Comparison of ENCODE assay signal across 8 mouse cellular contexts in genomic region chr4:35099210-35099864, GRCm38 (mm10). TPM values are rescaled to one million over a fixed set of nuclear protein-coding genes. Genes with fewer than 3 reads are reported as not detected.
DNase-seq lines count a peak whose midpoint lies in the region; ATAC-seq and TF ChIP-seq lines count a peak whose summit lies in the region.

No protein-coding gene starts in this region.

- H3K27ac ChIP-seq in kidney, embryonic 14.5 days (ENCODE audit: low read depth, low read length) = no peak overlapping the region
- H3K27ac ChIP-seq in hindbrain, postnatal 0 days = 0 out of 2 replicates have a peak overlapping the region, but pooled peaks have one; percentile 2
- no peak overlapping the region for H3K27ac ChIP-seq in neural tube, embryonic 11.5 days (ENCODE audit: low read depth, low read length)

- H3K9ac ChIP-seq in kidney, embryonic 14.5 days (ENCODE audit: low read depth, low read length) = no peak overlapping the region; the same call in 1 of the 2 replicates
- peak overlapping the region; percentile 39; the same call in 1 of the 2 replicates for H3K9ac ChIP-seq in hindbrain, postnatal 0 days (replicated peaks; ENCODE audit: low read length)
- 0 out of 2 replicates have a peak overlapping the region, but pooled peaks have one; percentile 16 for H3K9ac ChIP-seq in neural tube, embryonic 11.5 days (ENCODE audit: low read length)

- DNase-seq in kidney, postnatal 10 days = no peak
- peak; percentile 42 for DNase-seq in embryo, embryonic 10 days (ENCODE audit: low spot score)
- peak; percentile 37 for DNase-seq in hindbrain, postnatal 0 days (ENCODE audit: low spot score)
- DNase-seq in neural tube, embryonic 11.5 days (ENCODE audit: low spot score) = peak; percentile 39
- no peak for DNase-seq in right cerebral cortex, postnatal 10 days (ENCODE audit: low spot score in 2 of 2)
- DNase-seq in testis, postnatal 14 days (ENCODE audit: low spot score) = no peak
- no peak for DNase-seq in kidney, postnatal 14 days

- peak; percentile 8; the same call in 1 of the 2 replicates for TF ChIP-seq CTCF in hindbrain, postnatal 0 days (IDR thresholded peaks at IDR 0.05; ENCODE audit: low read depth)

- H3K4me2 ChIP-seq in kidney, embryonic 14.5 days (replicated peaks; ENCODE audit: low read depth, low read length) = peak overlapping the region; percentile 41
- peak overlapping the region; percentile 61 for H3K4me2 ChIP-seq in hindbrain, postnatal 0 days (ENCODE audit: low read depth, low read length)
- peak overlapping the region; percentile 51 for H3K4me2 ChIP-seq in neural tube, embryonic 11.5 days (ENCODE audit: low read depth)

- 0 out of 2 replicates have a peak, but pooled peaks have one; percentile 10 for ATAC-seq in kidney, embryonic 14.5 days (ENCODE audit: low FRiP score, low TSS enrichment)
- ATAC-seq in hindbrain, postnatal 0 days = peak; percentile 55
- ATAC-seq in neural tube, embryonic 11.5 days (ENCODE audit: insufficient read depth, low FRiP score, low TSS enrichment) = peak; percentile 52

- peaks cover 16% of the 10 kb centered on the region for H3K4me1 ChIP-seq in kidney, embryonic 14.5 days (ENCODE audit: control insufficient read depth, insufficient read depth, low read length)
- H3K4me1 ChIP-seq in hindbrain, postnatal 0 days (ENCODE audit: insufficient read depth, low read length) = no peaks in the 10 kb centered on the region
- H3K4me1 ChIP-seq in neural tube, embryonic 11.5 days (ENCODE audit: control insufficient read depth, insufficient read depth, low read length) = peaks cover 4% of the 10 kb centered on the region

- H3K9me3 ChIP-seq in kidney, embryonic 14.5 days (ENCODE audit: control insufficient read depth, low read length) = no peaks in the 10 kb centered on the region
- no peaks in the 10 kb centered on the region for H3K9me3 ChIP-seq in hindbrain, postnatal 0 days (ENCODE audit: low read length)
- H3K9me3 ChIP-seq in neural tube, embryonic 11.5 days (ENCODE audit: control insufficient read depth, low read length) = no peaks in the 10 kb centered on the region

- peak overlapping the region; percentile 22 for H3K4me3 ChIP-seq in kidney, embryonic 14.5 days (ENCODE audit: low read length)
- peak overlapping the region; percentile 30 for H3K4me3 ChIP-seq in hindbrain, postnatal 0 days (ENCODE audit: low read length)
- H3K4me3 ChIP-seq in neural tube, embryonic 11.5 days (ENCODE audit: low read depth, low read length) = peak overlapping the region; percentile 23; the same call in 1 of the 2 replicates

- no peaks in the 10 kb centered on the region for H3K36me3 ChIP-seq in kidney, embryonic 14.5 days (ENCODE audit: control insufficient read depth, insufficient read depth, low read length)
- no peaks in the 10 kb centered on the region for H3K36me3 ChIP-seq in hindbrain, postnatal 0 days (ENCODE audit: insufficient read depth, low read length)
- no peaks in the 10 kb centered on the region for H3K36me3 ChIP-seq in neural tube, embryonic 11.5 days (ENCODE audit: control insufficient read depth, insufficient read depth, low read length)

- 25% methylated on average over 17 of the region's 17 CpGs for WGBS in kidney, embryonic 14.5 days
- WGBS in hindbrain, postnatal 0 days = 20% methylated on average over 17 of the region's 17 CpGs
- WGBS in neural tube, embryonic 11.5 days = 31% methylated on average over 17 of the region's 17 CpGs

- no peaks in the 10 kb centered on the region for H3K27me3 ChIP-seq in kidney, embryonic 14.5 days (ENCODE audit: control insufficient read depth, insufficient read depth, low read length)
- H3K27me3 ChIP-seq in hindbrain, postnatal 0 days (ENCODE audit: insufficient read depth, low read length) = no peaks in the 10 kb centered on the region
- no peaks in the 10 kb centered on the region for H3K27me3 ChIP-seq in neural tube, embryonic 11.5 days (ENCODE audit: control insufficient read depth, insufficient read depth, low read length)

RNA-seq across cellular contexts. Expression of gene Ifnk, which starts 52.5 kb away (rescaled TPM):
- 0.55 TPM in 1 of 2 replicates, not detected in the other for polyA plus RNA-seq in kidney, embryonic 14.5 days (2014; fragmentation: Nextera tagmentation; extraction: Ambion mirVana)
- total RNA-seq in hindbrain, postnatal 0 days (2014; rRNA removed) = not detected in 2 replicates
- not detected in 2 replicates for polyA plus RNA-seq in hindbrain, postnatal 0 days (2015; fragmentation: Nextera tagmentation; extraction: Ambion mirVana)
- polyA plus RNA-seq in neural tube, embryonic 11.5 days (2014; fragmentation: Nextera tagmentation; extraction: Ambion mirVana) = 0.42 and 0.50 TPM in 2 replicates

RNA-seq across cellular contexts. Expression of gene Mob3b, which starts 57.9 kb away (rescaled TPM):
- polyA plus RNA-seq in kidney, embryonic 14.5 days (2014; fragmentation: Nextera tagmentation; extraction: Ambion mirVana) = 11.3 and 13.3 TPM in 2 replicates
- 2.3 and 2.9 TPM in 2 replicates for total RNA-seq in hindbrain, postnatal 0 days (2014; rRNA removed)
- polyA plus RNA-seq in hindbrain, postnatal 0 days (2015; fragmentation: Nextera tagmentation; extraction: Ambion mirVana) = 3.1 and 3.2 TPM in 2 replicates
- 9.1 and 9.3 TPM in 2 replicates for polyA plus RNA-seq in neural tube, embryonic 11.5 days (2014; fragmentation: Nextera tagmentation; extraction: Ambion mirVana)

Comparison
In these comparisons a context has a peak if more than half of its experiments do, and no peak if none do; other contexts are left out.
1. DNase-seq: peak in embryo, embryonic 10 days (single experiment), hindbrain, postnatal 0 days (single experiment) and neural tube, embryonic 11.5 days (single experiment); none in kidney, postnatal 10 days (single experiment), right cerebral cortex, postnatal 10 days (0 of 2), testis, postnatal 14 days (single experiment) and kidney, postnatal 14 days (single experiment).
2. Peak in every context shown above with its lines, with median percentiles within 50 percentile points of each other: ATAC-seq, H3K4me2 ChIP-seq and H3K4me3 ChIP-seq.